Mouse (Mus musculus) liver, adult 2 months (tissue): ENCODE data around the gene Tsacc.

ENCODE experiments used
- CTCF ChIP-seq: fragments of 200-500 bp; IDR thresholded peaks from 2 replicates; pipeline ENCODE4 v1.5.1; 2011; ENCODE audit warnings: low read depth, low read length, control low read depth
- POLR2A ChIP-seq: fragments of 200-500 bp; IDR thresholded peaks from 2 replicates; pipeline ENCODE4 v1.6.1; 2011; ENCODE audit warnings: low read length, control low read depth; ENCODE audit not compliant: insufficient read depth; ENCODE audit errors: extremely low read depth

- TF ChIP-seq CTCF (no peak), POLR2A (no peak)
Measured at GRCm38 (mm10) chr3:88328956-88329355, 32.2 kb upstream of the Tsacc start.
